Mouse (Mus musculus) MEL (cell line): Measurements from ENCODE around the gene Snd1. TPM values are rescaled to one million over a fixed set of nuclear protein-coding genes. Genes with fewer than 3 reads are reported as not detected.

Experiments used
- DNase-seq: peaks from one replicate; pipeline ENCODE4 v3.0.0; 2011; ENCODE audit warnings: low read depth, low spot score
- H3K27ac ChIP-seq: 2 replicates; pipeline ENCODE4 v1.5.1; 2012; ENCODE audit warnings: low read depth, mild to moderate bottlenecking, control low read depth, low read length, moderate library complexity; ENCODE audit not compliant: control insufficient read depth
- H3K27me3 ChIP-seq, 2 experiments: fragments of 150-350 bp in 1 of 2; sonication (generic) in 1 of 2; 2 replicates each; pipeline ENCODE4 v1.6.1; 2012; ENCODE audit warnings: low read length in 2 of 2, mild to moderate bottlenecking in 2 of 2, improper control_type of control experiment in 1 of 2, moderate library complexity in 1 of 2; ENCODE audit not compliant: insufficient read depth in 2 of 2, control insufficient read depth in 1 of 2
- H3K36me3 ChIP-seq, 2 experiments: 2 replicates each; pipeline ENCODE4 v1.6.1; 2012 to 2014; ENCODE audit warnings: low read length in 2 of 2, improper control_type of control experiment in 1 of 2, inconsistent platforms in 1 of 2, mild to moderate bottlenecking in 1 of 2; ENCODE audit not compliant: insufficient read depth in 2 of 2, control insufficient read depth in 1 of 2
- H3K4me1 ChIP-seq, 2 experiments: fragments of 150-350 bp in 1 of 2; sonication (generic) in 1 of 2; 2 replicates each; pipeline ENCODE4 v1.6.1; 2012; ENCODE audit warnings: low read length in 2 of 2, improper control_type of control experiment in 1 of 2, mild to moderate bottlenecking in 1 of 2; ENCODE audit not compliant: insufficient read depth in 2 of 2, control insufficient read depth in 1 of 2
- H3K4me3 ChIP-seq, 2 experiments: fragments of 150-350 bp in 1 of 2; sonication (generic) in 1 of 2; 2 replicates each; pipeline ENCODE4 v1.5.1; 2012; ENCODE audit warnings: low read depth in 2 of 2, low read length in 2 of 2, mild to moderate bottlenecking in 2 of 2, moderate library complexity in 2 of 2, control low read depth in 1 of 2, improper control_type of control experiment in 1 of 2; ENCODE audit not compliant: control insufficient read depth in 1 of 2, insufficient read depth in 1 of 2
- H3K79me2 ChIP-seq: 2 replicates; pipeline ENCODE4 v1.6.1; 2012; ENCODE audit warnings: mild to moderate bottlenecking, low read length, moderate library complexity; ENCODE audit not compliant: control insufficient read depth, poor library complexity, insufficient read depth
- H3K9ac ChIP-seq: 2 replicates; pipeline ENCODE4 v1.6.1; 2012; ENCODE audit warnings: low read depth, mild to moderate bottlenecking, control low read depth, low read length, moderate library complexity; ENCODE audit not compliant: control insufficient read depth, poor library complexity, severe bottlenecking
- H3K9me3 ChIP-seq: fragments of 150-350 bp; sonication (generic); replicated peaks from 2 replicates; pipeline ENCODE4 v1.6.1; 2012; ENCODE audit warnings: mild to moderate bottlenecking, low read length, improper control_type of control experiment, moderate library complexity; ENCODE audit not compliant: insufficient read depth
- CHD1 ChIP-seq: IDR thresholded peaks from 2 replicates; pipeline ENCODE4 v1.6.1; 2012; ENCODE audit warnings: low read depth, mild to moderate bottlenecking, inconsistent platforms, low read length, improper control_type of control experiment
- CHD2 ChIP-seq: IDR thresholded peaks from 2 replicates; pipeline ENCODE4 v1.6.1; 2011; ENCODE audit warnings: low read length, improper control_type of control experiment
- CTCF ChIP-seq, 3 experiments: IDR thresholded peaks in 2 of 3; conservative IDR thresholded peaks in 1 of 3; 2 replicates each; pipeline ENCODE4 v1.5.1; 2011 to 2012; ENCODE audit warnings: low read length in 3 of 3, low read depth in 2 of 3, mild to moderate bottlenecking in 2 of 3, improper control_type of control experiment in 1 of 3, inconsistent platforms in 1 of 3, mixed read lengths in 1 of 3, moderate library complexity in 1 of 3; ENCODE audit not compliant: control insufficient read depth in 1 of 3, insufficient read depth in 1 of 3, poor library complexity in 1 of 3, severe bottlenecking in 1 of 3
- E2F4 ChIP-seq: IDR thresholded peaks from 2 replicates; pipeline ENCODE4 v1.6.1; 2011; ENCODE audit warnings: low read depth, low read length, improper control_type of control experiment, borderline replicate concordance
- ELF1 ChIP-seq: IDR thresholded peaks from 2 replicates; pipeline ENCODE4 v1.6.1; 2014; ENCODE audit warnings: low read depth, mild to moderate bottlenecking, inconsistent platforms, low read length, improper control_type of control experiment, moderate library complexity
- ETS1 ChIP-seq: IDR thresholded peaks from 2 replicates; pipeline ENCODE4 v1.6.1; 2012; ENCODE audit warnings: low read depth, mild to moderate bottlenecking, inconsistent platforms, low read length, improper control_type of control experiment, moderate library complexity
- GABPA ChIP-seq: IDR thresholded peaks from 2 replicates; pipeline ENCODE4 v1.6.1; 2012; ENCODE audit warnings: low read depth, mild to moderate bottlenecking, inconsistent platforms, low read length, improper control_type of control experiment, moderate library complexity
- HCFC1 ChIP-seq: IDR thresholded peaks from 2 replicates; pipeline ENCODE4 v1.6.1; 2012; ENCODE audit warnings: low read depth, mild to moderate bottlenecking, inconsistent platforms, low read length, improper control_type of control experiment, moderate library complexity
- KAT2A ChIP-seq: conservative IDR thresholded peaks from 2 replicates; pipeline ENCODE4 v1.6.1; 2012; ENCODE audit warnings: low read depth, low read length, improper control_type of control experiment, inconsistent platforms
- MAFK ChIP-seq: IDR thresholded peaks from 2 replicates; pipeline ENCODE4 v1.6.1; 2011; ENCODE audit warnings: low read depth, mild to moderate bottlenecking, low read length, improper control_type of control experiment, borderline replicate concordance
- MAZ ChIP-seq: IDR thresholded peaks from 2 replicates; pipeline ENCODE4 v1.6.1; 2012; ENCODE audit warnings: low read depth, mild to moderate bottlenecking, inconsistent platforms, low read length, improper control_type of control experiment
- MYC ChIP-seq: IDR thresholded peaks from 2 replicates; pipeline ENCODE4 v1.6.1; 2011; ENCODE audit warnings: low read depth, mild to moderate bottlenecking, low read length, improper control_type of control experiment, moderate library complexity
- NELFE ChIP-seq: IDR thresholded peaks from 2 replicates; pipeline ENCODE4 v1.6.1; 2011; ENCODE audit warnings: low read depth, low read length, improper control_type of control experiment
- POLR2AphosphoS5 ChIP-seq: IDR thresholded peaks from 2 replicates; pipeline ENCODE4 v1.6.1; 2012; ENCODE audit warnings: low read depth, borderline replicate concordance, mild to moderate bottlenecking, inconsistent platforms, low read length, moderate library complexity, mixed read lengths
- SIN3A ChIP-seq: IDR thresholded peaks from 2 replicates; pipeline ENCODE4 v1.6.1; 2012; ENCODE audit warnings: low read length, improper control_type of control experiment, inconsistent platforms
- SMC3 ChIP-seq: IDR thresholded peaks from 2 replicates; pipeline ENCODE4 v1.6.1; 2011; ENCODE audit warnings: low read depth, low read length, improper control_type of control experiment
- USF1 ChIP-seq: IDR thresholded peaks from 2 replicates; pipeline ENCODE4 v1.6.1; 2014; ENCODE audit warnings: low read depth, mild to moderate bottlenecking, inconsistent platforms, low read length, improper control_type of control experiment, moderate library complexity
- USF2 ChIP-seq, 2 experiments: IDR thresholded peaks; 2 replicates each; pipeline ENCODE4 v1.6.1; 2011 to 2012; ENCODE audit warnings: improper control_type of control experiment in 2 of 2, low read length in 2 of 2, borderline replicate concordance in 1 of 2, inconsistent platforms in 1 of 2, low read depth in 1 of 2, mild to moderate bottlenecking in 1 of 2; ENCODE audit not compliant: insufficient read depth in 1 of 2
- ZMIZ1 ChIP-seq: IDR thresholded peaks from 2 replicates; pipeline ENCODE4 v1.6.1; 2012; ENCODE audit warnings: low read depth, mild to moderate bottlenecking, inconsistent platforms, low read length, improper control_type of control experiment, moderate library complexity
- polyA plus RNA-seq, 2 experiments: library from polyadenylated mRNA; stranded (reverse) in 1 of 2; unstranded in 1 of 2; fragments of >175 nt in 1 of 2; fragments of >200 nt in 1 of 2; gene quantifications; 2 replicates each; pipeline versions ENCODE4 v1.2.1 to v1.2.4; 2012; ENCODE audit warnings: low replicate concordance in 2 of 2, low read depth in 1 of 2; ENCODE audit not compliant: insufficient read length in 2 of 2, insufficient read depth in 1 of 2, missing spikeins in 1 of 2
- total RNA-seq: library from RNA; depleted of rRNA; stranded (reverse); fragments of 300-350 nt; gene quantifications from 2 replicates; pipeline ENCODE4 v1.2.3, GENCODE M21; 2012

Snd1 gene
- total and polyA plus RNA-seq, 3 experiments = 192 to 280 TPM; not detected in 1

- Histone ChIP-seq H3K36me3 (peaks cover 4 to 17% of the 10 kb centered on the region in 2 experiments), H3K27ac (no peak overlapping the region), H3K9me3 (no peaks in the 10 kb centered on the region), H3K79me2 (no peaks in the 10 kb centered on the region), H3K4me1 (peaks cover 2 to 3% of the 10 kb centered on the region in 2 experiments; a peak in 3 of 4 replicates), H3K27me3 (no peaks in the 10 kb centered on the region), H3K4me3 (no peak overlapping the region), H3K9ac (no peak overlapping the region)
- TF ChIP-seq USF1 (no peak), HCFC1 (no peak)
- no peak for DNase-seq
Measured at GRCm38 (mm10) chr6:28791183-28791582, 316.2 kb downstream of the Snd1 start.

DNA sequence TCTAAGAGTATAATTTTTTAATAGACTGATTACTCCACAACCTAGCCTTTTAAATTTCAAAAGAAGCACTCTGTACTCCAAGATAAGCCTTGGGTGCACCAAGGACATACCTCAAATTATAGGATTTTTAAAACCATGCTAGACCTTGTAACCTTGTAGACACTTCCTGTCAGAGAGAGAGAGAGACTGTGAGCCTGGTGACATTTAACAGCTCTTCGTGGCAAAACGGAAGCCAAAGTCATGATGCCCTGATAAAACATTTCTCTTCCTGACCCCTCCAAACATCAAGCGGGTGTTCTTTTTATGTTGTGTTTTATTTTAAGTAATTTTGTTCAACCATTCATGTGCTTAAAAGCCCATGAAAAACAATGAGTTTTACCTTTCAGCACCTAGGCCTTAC, 316.9 kb downstream of the Snd1 start:
- Histone ChIP-seq H3K4me1 (no peaks in the 10 kb centered on the region), H3K9ac (no peak overlapping the region), H3K9me3 (no peaks in the 10 kb centered on the region), H3K4me3 (no peak overlapping the region), H3K27me3 (no peaks in the 10 kb centered on the region), H3K36me3 (peaks cover 0 to 17% of the 10 kb centered on the region in 2 experiments; a peak in 3 of 4 replicates), H3K79me2 (no peaks in the 10 kb centered on the region), H3K27ac (no peak overlapping the region)
- DNase-seq = no peak
- TF ChIP-seq ZMIZ1 = no peak

DNA sequence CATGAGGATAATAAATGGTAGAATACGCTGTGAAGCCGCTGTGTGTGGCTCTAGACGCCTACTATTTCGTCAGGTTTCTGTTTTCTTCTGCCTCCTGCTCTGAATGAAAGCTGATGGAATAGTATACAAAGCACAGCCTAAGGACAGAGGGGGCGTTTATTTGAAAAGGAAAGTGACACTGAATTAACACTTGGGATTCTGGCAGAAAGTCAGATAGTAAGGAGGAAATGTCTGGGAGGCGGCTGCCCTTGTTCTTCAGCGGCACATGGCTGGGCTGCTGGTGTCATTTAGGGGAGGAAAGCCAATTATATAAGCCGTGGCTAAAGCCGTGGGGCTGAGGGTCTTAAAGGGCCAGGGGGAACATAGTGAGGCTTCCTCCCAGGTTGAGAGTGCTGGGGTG, 320.4 kb downstream of the Snd1 start:
- no peak overlapping the region for H3K9ac ChIP-seq
- no peak for DNase-seq
- TF ChIP-seq GABPA (no peak), MYC (no peak), SMC3 (no peak), CHD1 (no peak), ETS1 (no peak), CTCF (IDR thresholded peaks at IDR 0.05 in 2 of 3, conservative IDR thresholded peaks at IDR 0.05 in 1 of 3; ENCODE audit: control insufficient read depth in 1 of 3, insufficient read depth in 1 of 3, low read depth in 2 of 3, low read length in 3 of 3, poor library complexity in 1 of 3, severe bottlenecking in 1 of 3) (no peak), HCFC1 (no peak), CHD2 (no peak), MAZ (no peak), E2F4 (no peak), USF2 (IDR thresholded peaks at IDR 0.05; ENCODE audit: borderline replicate concordance in 1 of 2, insufficient read depth in 1 of 2, low read depth in 1 of 2, low read length in 2 of 2) (no peak), ELF1 (no peak), NELFE (no peak), MAFK (no peak), KAT2A (no peak), POLR2AphosphoS5 (no peak), SIN3A (no peak)
- no peaks in the 10 kb centered on the region for H3K27me3 ChIP-seq
- H3K9me3 ChIP-seq = no peaks in the 10 kb centered on the region
- no peaks in the 10 kb centered on the region for H3K4me1 ChIP-seq
- H3K36me3 ChIP-seq = peaks cover 0 to 30% of the 10 kb centered on the region in 2 experiments; a peak in 2 of 4 replicates
- no peaks in the 10 kb centered on the region for H3K79me2 ChIP-seq
- H3K4me3 ChIP-seq = no peak overlapping the region
- H3K27ac ChIP-seq = no peak overlapping the region
